Mouse (Mus musculus) splenic B cell, adult 2 months (primary cell): Measurements from ENCODE around the gene Rtel1.

Experiments
- DNase-seq: peaks from one replicate; pipeline ENCODE4 v3.0.0-alpha.2; 2011; ENCODE audit warnings: low read depth, low spot score
- H3K27me3 ChIP-seq: 2 replicates; pipeline ENCODE4 v1.6.1; 2012; ENCODE audit warnings: mild to moderate bottlenecking, low read length, moderate library complexity, mixed read lengths; ENCODE audit not compliant: control insufficient read depth, poor library complexity, insufficient read depth, severe bottlenecking
- H3K36me3 ChIP-seq: 2 replicates; pipeline ENCODE4 v1.6.1; 2012; ENCODE audit warnings: mild to moderate bottlenecking, low read length, moderate library complexity, mixed read lengths; ENCODE audit not compliant: control insufficient read depth, poor library complexity, insufficient read depth, severe bottlenecking

Rtel1 gene

DNA sequence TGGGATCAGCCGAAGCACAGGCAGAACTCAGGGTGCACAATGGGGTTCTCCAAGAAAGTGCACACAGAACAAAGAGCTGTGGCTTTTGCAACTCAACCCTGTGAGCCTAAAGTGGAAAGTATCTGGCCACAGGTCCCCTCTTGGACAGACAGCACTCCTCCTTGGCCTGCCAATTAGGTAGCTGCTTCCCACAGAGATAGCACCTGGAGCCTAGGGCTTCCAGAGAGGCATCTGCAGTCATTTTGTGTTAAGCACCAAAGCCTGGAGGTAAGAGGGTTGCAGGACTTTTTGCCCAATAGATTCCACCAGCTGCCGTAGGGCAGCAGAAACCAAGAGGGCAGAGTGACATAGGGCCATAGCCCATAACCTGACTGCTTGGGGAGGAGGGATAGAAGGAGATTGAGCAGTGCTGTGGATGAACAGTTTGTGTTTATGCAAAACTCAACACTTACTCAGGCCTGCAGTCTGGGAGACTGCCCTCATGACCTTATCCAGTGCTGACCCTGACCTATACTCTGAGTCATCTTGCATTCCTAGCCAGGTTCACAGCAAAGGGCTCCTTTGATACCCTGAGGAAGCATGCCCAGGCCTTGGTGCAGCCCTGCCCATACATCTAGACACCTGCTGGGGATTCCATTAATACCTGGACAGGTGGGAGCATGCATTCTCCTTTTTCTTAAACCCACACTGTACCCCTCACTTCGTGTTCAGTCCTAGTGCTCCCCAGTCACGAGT, 70.8 kb downstream of the Rtel1 start:
- DNase-seq: no peak
- no peaks in the 10 kb centered on the region for H3K27me3 ChIP-seq
- H3K36me3 ChIP-seq: no peaks in the 10 kb centered on the region

GRCm38 (mm10) chr2:181391022-181391421, 71.5 kb downstream of the Rtel1 start:
- Histone ChIP-seq H3K36me3 (no peaks in the 10 kb centered on the region), H3K27me3 (no peaks in the 10 kb centered on the region)
- no peak for DNase-seq

- DNase-seq: no peak
- no peaks in the 10 kb centered on the region for H3K27me3 ChIP-seq
These were observed 72.0 kb downstream of the Rtel1 start for GRCm38 (mm10) chr2:181391541-181391940.

DNA sequence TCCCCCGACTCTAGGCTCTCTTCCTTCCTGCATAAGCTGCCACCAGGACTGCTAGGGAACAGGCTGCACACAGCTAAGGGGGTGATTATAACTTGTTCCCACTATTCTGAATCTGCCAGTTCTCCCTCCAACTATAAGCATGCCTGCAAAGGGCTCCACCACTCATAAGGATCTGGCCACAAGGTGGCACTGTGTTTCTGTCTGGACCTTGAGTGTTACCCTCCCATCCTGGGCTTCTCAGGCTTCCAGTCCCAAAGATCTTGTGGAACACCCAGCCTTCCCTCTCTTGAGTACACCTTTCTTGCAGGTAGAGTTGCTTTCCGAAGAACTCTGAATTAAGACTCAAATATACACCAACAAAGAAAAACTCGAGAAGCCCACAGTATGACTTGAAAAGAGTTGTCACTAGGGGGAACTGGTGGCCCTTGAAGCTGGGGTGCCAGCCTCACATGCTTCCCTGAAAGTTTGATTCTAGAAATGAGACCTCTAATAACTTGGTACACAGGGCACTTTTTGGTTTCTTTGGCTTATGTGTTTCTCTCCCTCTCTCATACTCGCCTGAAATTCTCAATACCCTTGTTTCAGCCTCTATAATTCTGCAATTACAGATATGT, 73.2 kb downstream of the Rtel1 start:
- DNase-seq: peak; percentile 88
- Histone ChIP-seq H3K27me3 (no peaks in the 10 kb centered on the region), H3K36me3 (no peaks in the 10 kb centered on the region)

More at GRCm38 (mm10) chr2:181391541-181391940, 72.0 kb downstream of the Rtel1 start:
- no peaks in the 10 kb centered on the region for H3K36me3 ChIP-seq

GRCm38 (mm10) chr2:181394086-181394485, 74.5 kb downstream of the Rtel1 start:
- DNase-seq: no peak
- no peaks in the 10 kb centered on the region for H3K36me3 ChIP-seq
- H3K27me3 ChIP-seq: no peaks in the 10 kb centered on the region

GRCm38 (mm10) chr2:181397207-181397761, 77.7 kb downstream of the Rtel1 start:
- H3K36me3 ChIP-seq: no peaks in the 10 kb centered on the region
- no peak for DNase-seq
- H3K27me3 ChIP-seq: no peaks in the 10 kb centered on the region

DNA sequence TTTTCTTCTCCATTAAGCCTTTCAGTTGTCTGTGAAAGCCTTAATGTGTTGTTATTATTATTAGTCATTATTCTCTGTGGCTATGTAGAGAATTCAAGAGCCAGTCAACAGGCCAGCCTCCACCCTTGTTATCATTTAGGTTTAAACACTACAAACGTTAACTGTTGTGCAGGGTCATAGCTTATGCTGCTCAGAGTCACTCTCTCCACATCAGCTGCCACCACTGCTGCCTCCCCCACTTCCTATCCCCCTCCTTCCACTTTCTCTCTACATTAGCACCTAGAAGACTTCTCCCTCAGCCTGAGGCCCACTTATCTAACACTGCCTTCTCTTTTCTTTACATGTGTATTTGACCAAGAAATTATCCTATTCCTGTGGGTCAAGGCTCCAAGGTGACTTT, 82.0 kb downstream of the Rtel1 start:
- Histone ChIP-seq H3K27me3 (no peaks in the 10 kb centered on the region), H3K36me3 (no peaks in the 10 kb centered on the region)
- no peak for DNase-seq

GRCm38 (mm10) chr2:181403722-181404121, 84.2 kb downstream of the Rtel1 start:
- no peak for DNase-seq
- H3K27me3 ChIP-seq: no peaks in the 10 kb centered on the region
- H3K36me3 ChIP-seq: no peaks in the 10 kb centered on the region
